Mouse (Mus musculus) cerebellum, adult 2 months (tissue): ENCODE results near the gene Sept10. TPM values are rescaled to one million over a fixed set of nuclear protein-coding genes. Genes with fewer than 3 reads are reported as not detected.
"Not testable (repeated sequence)": the region's sequence is repeated elsewhere in the genome, so short reads cannot be mapped to it uniquely, and the experiment has no call there.

ENCODE experiments used
- DNase-seq, 2 experiments: peaks; one replicate each; pipeline ENCODE4 v3.0.0; 2021
- H3K27ac ChIP-seq: fragments of 200-500 bp; 2 replicates; pipeline ENCODE4 v1.5.1; 2012; ENCODE audit warnings: low read length, control low read depth, inconsistent platforms; ENCODE audit not compliant: insufficient read depth
- H3K27me3 ChIP-seq: fragments of 200-500 bp; 2 replicates; pipeline ENCODE4 v1.6.1; 2012; ENCODE audit warnings: inconsistent platforms, mild to moderate bottlenecking, low read length, moderate library complexity; ENCODE audit not compliant: control insufficient read depth, insufficient read depth
- H3K4me1 ChIP-seq: fragments of 200-500 bp; 2 replicates; pipeline ENCODE4 v1.6.1; 2011; ENCODE audit warnings: low read length; ENCODE audit not compliant: control insufficient read depth, insufficient read depth
- H3K4me3 ChIP-seq: fragments of 200-500 bp; replicated peaks from 2 replicates; pipeline ENCODE3; 2011; ENCODE audit warnings: mild to moderate bottlenecking, low read depth, low read length, control low read depth; ENCODE audit not compliant: insufficient read depth
- CTCF ChIP-seq: fragments of 200-500 bp; IDR thresholded peaks from 2 replicates; pipeline ENCODE4 v1.5.1; 2011; ENCODE audit warnings: low read depth, mild to moderate bottlenecking, control low read depth, low read length, moderate library complexity, borderline replicate concordance; ENCODE audit not compliant: insufficient read depth
- POLR2A ChIP-seq: fragments of 200-500 bp; IDR thresholded peaks from 2 replicates; pipeline ENCODE4 v1.6.1; 2011; ENCODE audit warnings: low read length, control low read depth, borderline replicate concordance; ENCODE audit not compliant: insufficient read depth
- WGBS: fragments of 180-500 bp; shearing (Covaris S2); methylation state at CpG from one replicate; pipeline ENCODE4 v1.1.7; 2018; 5-methylcytosine and 5-hydroxymethylcytosine counted together
- polyA plus RNA-seq: library from polyadenylated mRNA; depleted of rRNA; stranded (reverse); fragments of >200 nt; gene quantifications from 2 replicates; pipeline ENCODE4 v1.2.3, GENCODE M21; 2012; rRNA removed

The Sept10 gene
- polyA plus RNA-seq, 1 experiment, result 8.5 TPM

DNA sequence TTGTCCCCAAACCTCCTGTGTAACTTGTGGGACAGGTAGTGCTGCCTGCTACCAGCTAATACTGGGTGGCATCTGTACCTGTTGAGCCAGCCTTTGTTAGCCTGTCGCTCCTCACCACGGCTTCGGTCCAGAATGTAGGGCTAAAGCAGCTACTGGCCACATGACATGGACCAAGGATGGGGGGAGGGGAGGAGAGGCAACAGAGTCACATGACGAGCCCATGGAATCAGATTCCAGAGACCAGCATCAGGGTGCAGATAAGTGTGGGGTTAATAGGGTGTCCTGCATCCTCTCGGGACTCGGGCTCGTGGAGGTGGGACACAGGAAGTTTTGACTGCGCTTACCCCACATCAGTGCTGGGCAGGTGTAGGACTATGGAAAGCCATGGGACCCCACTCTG lies 115.8 kb downstream of the Sept10 start:
- H3K4me1 ChIP-seq, result no peaks in the 10 kb centered on the region
- no peak overlapping the region for H3K4me3 ChIP-seq
- H3K27ac ChIP-seq, result no peak overlapping the region
- TF ChIP-seq CTCF, result no peak
- no peak for TF ChIP-seq POLR2A
- H3K27me3 ChIP-seq, result no peaks in the 10 kb centered on the region
- 75% methylated on average over 8 of the region's 8 CpGs for WGBS
- no peak for DNase-seq

DNA sequence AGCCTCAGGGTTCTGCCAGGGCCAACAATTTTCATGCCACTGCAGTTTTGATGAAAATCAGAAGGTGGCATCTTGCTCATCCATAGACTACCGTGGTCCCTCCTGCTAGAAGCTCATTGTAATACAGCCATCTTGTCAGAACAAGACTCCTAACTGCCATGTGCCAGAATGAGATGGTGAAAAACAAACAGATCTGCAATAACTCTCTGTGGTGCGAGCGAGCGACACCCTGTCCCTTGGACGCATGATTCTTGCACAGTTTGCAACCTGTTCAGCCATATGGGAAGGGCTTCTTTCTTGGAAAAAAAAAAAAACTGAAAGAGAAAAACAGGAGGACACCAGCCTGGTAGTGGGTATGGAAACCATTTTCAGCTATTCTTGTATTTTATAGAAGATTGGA lies 117.0 kb downstream of the Sept10 start:
- Histone ChIP-seq H3K27me3 (no peaks in the 10 kb centered on the region), H3K4me1 (no peaks in the 10 kb centered on the region), H3K27ac (no peak overlapping the region), H3K4me3 (no peak overlapping the region)
- TF ChIP-seq POLR2A (no peak), CTCF (no peak)
- DNase-seq, result no peak
- WGBS, result 35% methylated on average over 5 of the region's 5 CpGs

DNA sequence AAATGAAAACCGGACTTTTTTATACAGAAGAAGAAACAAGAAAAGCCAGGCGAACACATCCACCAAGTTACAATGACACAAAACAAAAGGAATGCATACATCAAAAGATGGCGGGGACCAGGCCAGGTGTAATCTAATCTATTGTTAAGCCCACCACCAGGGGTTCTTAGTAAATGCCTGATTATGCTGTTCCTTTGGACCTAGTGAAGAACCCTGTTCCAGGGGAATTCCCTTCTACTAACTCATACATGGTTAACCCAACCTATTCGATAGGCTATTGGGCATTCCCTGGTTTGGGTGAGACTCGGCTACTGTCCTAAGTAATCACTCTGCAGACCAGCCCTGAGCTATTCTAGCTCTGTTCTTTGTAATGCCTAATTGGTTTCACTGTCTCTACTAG lies 118.6 kb downstream of the Sept10 start:
- not testable (repeated sequence) for DNase-seq, H3K27me3 ChIP-seq, H3K27ac ChIP-seq, H3K4me1 ChIP-seq, H3K4me3 ChIP-seq
- 97% methylated on average over 5 of the region's 5 CpGs for whole genome bisulfite sequencing

DNA sequence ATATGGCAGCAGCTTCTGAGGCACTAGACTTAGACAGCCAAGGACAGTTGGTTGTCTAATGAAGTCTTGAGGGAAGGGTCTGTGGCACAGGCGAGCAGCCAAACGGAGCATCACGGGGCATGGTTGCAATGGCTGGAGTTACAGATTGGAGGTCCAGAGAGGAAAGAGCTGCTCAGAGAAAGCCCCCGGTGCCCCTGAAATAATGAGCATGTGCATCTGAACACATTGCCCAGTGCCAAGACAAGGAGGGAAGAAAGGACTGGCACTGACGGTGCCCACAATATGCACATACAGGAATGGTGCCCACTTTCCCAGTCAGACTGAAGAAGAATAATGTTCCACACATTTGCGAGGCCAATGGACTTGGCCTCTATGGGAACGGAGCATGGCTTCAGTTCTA lies 129.7 kb downstream of the Sept10 start:
- WGBS, result 27% methylated on average over 7 of the region's 7 CpGs
- H3K27ac ChIP-seq, result no peak overlapping the region

More for the DNA sequence above, 129.7 kb downstream of the Sept10 start:
- TF ChIP-seq CTCF, result no peak
- TF ChIP-seq POLR2A, result no peak
- DNase-seq, result no peak
- Histone ChIP-seq H3K4me1 (0 out of 2 replicates have a peak, but pooled peaks cover 2% of the 10 kb centered on the region), H3K4me3 (no peak overlapping the region), H3K27me3 (no peaks in the 10 kb centered on the region)

Other genes with a start within 250 kb of the Sept10 start
- 5.8 and 6.0 TPM in 2 replicates for gene Sowahc, start 106 bp upstream of the Sept10 start, polyA plus RNA-seq
- 17.7 and 18.8 TPM in 2 replicates for gene P4ha1, start 101.4 kb upstream of the Sept10 start, polyA plus RNA-seq
- gene Gm10273, start 173.8 kb upstream of the Sept10 start, polyA plus RNA-seq, result 12.1 and 15.9 TPM in 2 replicates
- not detected in 2 replicates for gene Pla2g12b, start 181.8 kb upstream of the Sept10 start, polyA plus RNA-seq
- gene Oit3, start 219.9 kb upstream of the Sept10 start, polyA plus RNA-seq, result 0.13 and 0.14 TPM in 2 replicates